Mouse (Mus musculus) naive thymus-derived CD4-positive, alpha-beta T cell, adult 5 months (primary cell): ENCODE data around the gene Cacna2d4. TPM values are rescaled to one million over a fixed set of nuclear protein-coding genes. Genes with fewer than 3 reads are reported as not detected.

Experiments used
- polyA plus RNA-seq: library from polyadenylated mRNA; unstranded; fragments of 100-300 nt; shearing (Covaris generic); gene quantifications from one replicate; pipeline ENCODE4 v1.2.1, GENCODE M21; 2017

The Cacna2d4 gene
- 6.7 TPM for polyA plus RNA-seq

GRCm38 (mm10) chr6:119236241-119236640 lies at the start of gene Cacna2d4:
Gene Cacna2d4 (plus strand): TSS chr6:119236526.

GRCm38 (mm10) chr6:119196382-119197305 lies 39.7 kb upstream of the Cacna2d4 start, which contains the start of gene Cacna1c:
Gene Cacna1c (minus strand): TSS chr6:119196418.

GRCm38 (mm10) chr6:119330506-119330905 lies 94.2 kb downstream of the Cacna2d4 start, which contains the start of gene Lrtm2:
Gene Lrtm2 (minus strand): TSS chr6:119330766.

Other genes with a start within 250 kb of the Cacna2d4 start
- gene Dcp1b, start 61.3 kb upstream of the Cacna2d4 start, polyA plus RNA-seq, result 17.6 TPM
- gene Cacna1c, start 40.1 kb upstream of the Cacna2d4 start, polyA plus RNA-seq, result 0.40 TPM
- 0.16 TPM for gene Lrtm2, start 94.2 kb downstream of the Cacna2d4 start, polyA plus RNA-seq
- gene Adipor2, start 181.2 kb downstream of the Cacna2d4 start, polyA plus RNA-seq, result 33.9 TPM
- gene Fbxl14, start 243.1 kb downstream of the Cacna2d4 start, polyA plus RNA-seq, result 62.7 TPM